Mouse (Mus musculus): ENCODE data around the gene Boll. TPM values are rescaled to one million over a fixed set of nuclear protein-coding genes. Genes with fewer than 3 reads are reported as not detected.

Gene Boll
- polyA plus RNA-seq, 1 experiment from 2014 or later = 0.37 TPM

- no peak overlapping the region for H3K4me3 ChIP-seq (ENCODE audit: low read depth, low read length)
- 69% methylated on average over 4 of the region's 4 CpGs for WGBS
- no peak overlapping the region for H3K9ac ChIP-seq (ENCODE audit: low read depth, low read length)
- no peak overlapping the region for H3K4me2 ChIP-seq
- H3K9me3 ChIP-seq (ENCODE audit: control insufficient read depth, low read length) = no peaks in the 10 kb centered on the region
- H3K36me3 ChIP-seq (ENCODE audit: control insufficient read depth, insufficient read depth, low read length) = no peaks in the 10 kb centered on the region
- DNase-seq (ENCODE audit: low spot score) (no peak), ATAC-seq (replicated peaks; ENCODE audit: low FRiP score) (no peak)
- no peak overlapping the region for H3K27ac ChIP-seq (ENCODE audit: low read depth, low read length)
- no peaks in the 10 kb centered on the region for H3K4me1 ChIP-seq (replicated peaks; ENCODE audit: control insufficient read depth, insufficient read depth, low read length)
- H3K27me3 ChIP-seq (replicated peaks; ENCODE audit: control insufficient read depth, insufficient read depth, low read length) = peaks cover 10% of the 10 kb centered on the region
These were observed 141.9 kb downstream of the Boll start for GRCm38 (mm10) chr1:55221352-55221751.

DNA sequence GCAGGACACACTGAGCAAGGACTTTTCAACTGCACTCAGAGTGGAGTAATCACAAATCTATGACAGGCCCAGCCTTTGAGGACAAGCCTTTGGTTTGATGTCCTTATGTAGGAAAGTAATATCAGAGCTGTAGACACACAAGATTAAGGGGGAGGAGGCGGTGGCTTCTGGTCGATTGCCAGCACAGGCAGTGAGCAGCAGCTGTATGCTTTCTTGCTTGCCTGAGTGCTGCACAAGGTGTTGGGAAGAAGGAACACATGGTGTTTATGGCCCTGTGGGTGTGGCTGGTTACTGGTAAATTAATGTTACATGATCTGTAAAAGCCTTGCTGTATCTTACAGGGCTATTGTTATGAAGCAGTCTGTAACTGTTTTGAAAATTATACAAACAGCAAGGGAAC is 146.1 kb downstream of the Boll start:
- Histone ChIP-seq H3K9me3 (ENCODE audit: control insufficient read depth, low read length) (no peaks in the 10 kb centered on the region), H3K4me1 (replicated peaks; ENCODE audit: control insufficient read depth, insufficient read depth, low read length) (no peaks in the 10 kb centered on the region), H3K27me3 (replicated peaks; ENCODE audit: control insufficient read depth, insufficient read depth, low read length) (no peaks in the 10 kb centered on the region), H3K36me3 (ENCODE audit: control insufficient read depth, insufficient read depth, low read length) (no peaks in the 10 kb centered on the region), H3K4me3 (ENCODE audit: low read depth, low read length) (no peak overlapping the region), H3K27ac (ENCODE audit: low read depth, low read length) (no peak overlapping the region), H3K4me2 (no peak overlapping the region), H3K9ac (ENCODE audit: low read depth, low read length) (no peak overlapping the region)
- ATAC-seq (replicated peaks; ENCODE audit: low FRiP score) = no peak
- 74% methylated on average over 2 of the region's 2 CpGs for WGBS
- DNase-seq (ENCODE audit: low spot score) = no peak

DNA sequence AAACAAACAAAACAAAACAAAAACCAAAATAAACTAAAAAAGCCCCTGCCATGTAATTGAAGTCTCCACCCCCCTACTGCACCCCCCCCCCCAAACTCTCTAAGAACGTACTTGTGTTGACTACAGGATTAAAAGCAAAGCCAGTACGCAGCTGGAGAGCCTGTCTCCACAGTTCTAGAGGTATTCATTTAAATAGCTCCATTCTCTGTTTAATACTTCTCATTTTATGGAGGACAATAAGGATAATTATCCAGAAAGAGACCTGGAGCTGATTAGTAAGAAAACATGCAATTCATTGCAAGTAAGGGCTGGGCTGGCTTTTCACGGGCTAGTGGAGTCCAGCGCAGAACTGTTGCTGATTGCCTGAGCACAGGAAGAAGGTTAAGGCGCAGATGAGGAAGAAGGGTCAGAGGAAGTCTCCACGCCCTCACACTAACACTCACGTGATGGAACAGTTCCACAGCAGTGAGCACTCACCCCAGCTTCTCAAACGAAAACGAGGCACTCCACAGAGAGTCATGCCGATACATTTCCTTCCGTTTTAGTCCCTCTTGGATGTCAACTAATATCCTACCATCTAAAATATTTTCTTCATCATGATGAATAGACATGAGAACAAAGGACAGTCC is 148.0 kb downstream of the Boll start:
- no peak overlapping the region for H3K27ac ChIP-seq (ENCODE audit: low read depth, low read length)
- no peak for ATAC-seq (replicated peaks; ENCODE audit: low FRiP score)
- 58% methylated on average over 11 of the region's 11 CpGs for WGBS
- H3K4me3 ChIP-seq (ENCODE audit: low read depth, low read length) = no peak overlapping the region
- H3K36me3 ChIP-seq (ENCODE audit: control insufficient read depth, insufficient read depth, low read length) = no peaks in the 10 kb centered on the region
- H3K27me3 ChIP-seq (replicated peaks; ENCODE audit: control insufficient read depth, insufficient read depth, low read length) = no peaks in the 10 kb centered on the region
- no peak overlapping the region for H3K4me2 ChIP-seq
- H3K9ac ChIP-seq (ENCODE audit: low read depth, low read length) = no peak overlapping the region
- no peak for DNase-seq (ENCODE audit: low spot score)
- H3K9me3 ChIP-seq (ENCODE audit: control insufficient read depth, low read length) = no peaks in the 10 kb centered on the region
- H3K4me1 ChIP-seq (replicated peaks; ENCODE audit: control insufficient read depth, insufficient read depth, low read length) = peaks cover 3% of the 10 kb centered on the region

- Histone ChIP-seq H3K4me1 (replicated peaks; ENCODE audit: control insufficient read depth, insufficient read depth, low read length) (peaks cover 5% of the 10 kb centered on the region), H3K9me3 (ENCODE audit: control insufficient read depth, low read length) (no peaks in the 10 kb centered on the region), H3K27me3 (replicated peaks; ENCODE audit: control insufficient read depth, insufficient read depth, low read length) (no peaks in the 10 kb centered on the region), H3K36me3 (ENCODE audit: control insufficient read depth, insufficient read depth, low read length) (no peaks in the 10 kb centered on the region), H3K9ac (ENCODE audit: low read depth, low read length) (no peak overlapping the region), H3K27ac (ENCODE audit: low read depth, low read length) (no peak overlapping the region), H3K4me2 (no peak overlapping the region), H3K4me3 (ENCODE audit: low read depth, low read length) (no peak overlapping the region)
- ATAC-seq (replicated peaks; ENCODE audit: low FRiP score) = no peak
- no peak for DNase-seq (ENCODE audit: low spot score)
- 79% methylated on average over 6 of the region's 6 CpGs for WGBS
These were observed 149.3 kb downstream of the Boll start for GRCm38 (mm10) chr1:55213936-55214335.

- Histone ChIP-seq H3K27ac (ENCODE audit: low read depth, low read length) (no peak overlapping the region), H3K4me1 (replicated peaks; ENCODE audit: control insufficient read depth, insufficient read depth, low read length) (peaks cover 5% of the 10 kb centered on the region), H3K4me2 (no peak overlapping the region), H3K9ac (ENCODE audit: low read depth, low read length) (no peak overlapping the region), H3K27me3 (replicated peaks; ENCODE audit: control insufficient read depth, insufficient read depth, low read length) (no peaks in the 10 kb centered on the region), H3K36me3 (ENCODE audit: control insufficient read depth, insufficient read depth, low read length) (no peaks in the 10 kb centered on the region), H3K9me3 (ENCODE audit: control insufficient read depth, low read length) (no peaks in the 10 kb centered on the region), H3K4me3 (ENCODE audit: low read depth, low read length) (no peak overlapping the region)
- WGBS = 51% methylated on average over 6 of the region's 6 CpGs
- DNase-seq (ENCODE audit: low spot score) = no peak
- ATAC-seq (replicated peaks; ENCODE audit: low FRiP score) = no peak
These were observed 149.8 kb downstream of the Boll start for GRCm38 (mm10) chr1:55213475-55213874.

DNA sequence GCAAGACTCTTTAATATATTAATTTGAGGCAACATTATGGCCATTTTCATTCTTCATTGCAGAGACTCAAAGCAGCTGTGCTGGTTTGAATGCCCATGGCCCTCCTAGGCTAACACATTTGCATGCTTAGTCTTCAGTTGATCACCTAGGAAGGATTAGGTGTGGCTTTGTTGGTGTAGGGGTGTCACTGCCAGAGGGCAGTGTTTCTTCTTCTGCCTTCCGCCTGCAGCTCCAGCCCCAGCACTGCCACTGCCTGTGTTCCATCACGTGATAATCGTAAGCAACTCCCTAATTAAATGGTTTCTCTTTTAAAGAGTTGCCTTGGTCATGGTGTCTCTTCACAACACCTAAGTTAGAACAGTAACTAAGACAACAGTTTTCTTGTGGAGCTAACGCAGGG is 150.5 kb downstream of the Boll start:
- Histone ChIP-seq H3K27ac (ENCODE audit: low read depth, low read length) (no peak overlapping the region), H3K4me2 (no peak overlapping the region), H3K9ac (ENCODE audit: low read depth, low read length) (no peak overlapping the region), H3K4me3 (ENCODE audit: low read depth, low read length) (no peak overlapping the region), H3K4me1 (replicated peaks; ENCODE audit: control insufficient read depth, insufficient read depth, low read length) (peaks cover 5% of the 10 kb centered on the region), H3K27me3 (replicated peaks; ENCODE audit: control insufficient read depth, insufficient read depth, low read length) (no peaks in the 10 kb centered on the region), H3K36me3 (ENCODE audit: control insufficient read depth, insufficient read depth, low read length) (no peaks in the 10 kb centered on the region), H3K9me3 (ENCODE audit: control insufficient read depth, low read length) (no peaks in the 10 kb centered on the region)
- ATAC-seq (replicated peaks; ENCODE audit: low FRiP score) (no peak), DNase-seq (ENCODE audit: low spot score) (no peak)
- WGBS = 74% methylated on average over 4 of the region's 4 CpGs

DNA sequence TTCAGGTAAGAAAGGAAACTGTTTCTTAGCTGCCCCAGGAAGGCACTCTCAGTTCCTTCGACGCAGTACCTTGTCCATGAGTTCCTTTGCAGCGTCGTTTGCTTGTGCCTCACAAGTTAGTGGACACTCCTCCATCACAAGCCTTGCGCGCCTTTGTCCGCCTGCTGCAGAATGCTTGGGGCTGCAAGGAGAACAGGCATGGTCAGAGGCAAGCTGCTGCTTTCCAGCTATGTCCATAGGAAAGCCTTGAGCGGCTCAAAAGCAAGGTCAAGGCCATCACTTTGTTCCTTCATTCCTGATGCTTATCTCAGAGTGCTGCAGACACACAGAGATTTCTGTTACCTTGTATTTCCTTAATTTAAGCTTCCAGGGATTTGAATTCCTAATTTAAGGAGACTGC is 152.2 kb downstream of the Boll start:
- H3K27me3 ChIP-seq (replicated peaks; ENCODE audit: control insufficient read depth, insufficient read depth, low read length) = no peaks in the 10 kb centered on the region
- WGBS = 81% methylated on average over 8 of the region's 8 CpGs
- ATAC-seq (replicated peaks; ENCODE audit: low FRiP score) (no peak), DNase-seq (ENCODE audit: low spot score) (no peak)
- H3K4me2 ChIP-seq = no peak overlapping the region
- no peaks in the 10 kb centered on the region for H3K36me3 ChIP-seq (ENCODE audit: control insufficient read depth, insufficient read depth, low read length)
- no peaks in the 10 kb centered on the region for H3K9me3 ChIP-seq (ENCODE audit: control insufficient read depth, low read length)
- no peak overlapping the region for H3K9ac ChIP-seq (ENCODE audit: low read depth, low read length)
- H3K4me1 ChIP-seq (replicated peaks; ENCODE audit: control insufficient read depth, insufficient read depth, low read length) = peaks cover 5% of the 10 kb centered on the region
- no peak overlapping the region for H3K27ac ChIP-seq (ENCODE audit: low read depth, low read length)
- no peak overlapping the region for H3K4me3 ChIP-seq (ENCODE audit: low read depth, low read length)

DNA sequence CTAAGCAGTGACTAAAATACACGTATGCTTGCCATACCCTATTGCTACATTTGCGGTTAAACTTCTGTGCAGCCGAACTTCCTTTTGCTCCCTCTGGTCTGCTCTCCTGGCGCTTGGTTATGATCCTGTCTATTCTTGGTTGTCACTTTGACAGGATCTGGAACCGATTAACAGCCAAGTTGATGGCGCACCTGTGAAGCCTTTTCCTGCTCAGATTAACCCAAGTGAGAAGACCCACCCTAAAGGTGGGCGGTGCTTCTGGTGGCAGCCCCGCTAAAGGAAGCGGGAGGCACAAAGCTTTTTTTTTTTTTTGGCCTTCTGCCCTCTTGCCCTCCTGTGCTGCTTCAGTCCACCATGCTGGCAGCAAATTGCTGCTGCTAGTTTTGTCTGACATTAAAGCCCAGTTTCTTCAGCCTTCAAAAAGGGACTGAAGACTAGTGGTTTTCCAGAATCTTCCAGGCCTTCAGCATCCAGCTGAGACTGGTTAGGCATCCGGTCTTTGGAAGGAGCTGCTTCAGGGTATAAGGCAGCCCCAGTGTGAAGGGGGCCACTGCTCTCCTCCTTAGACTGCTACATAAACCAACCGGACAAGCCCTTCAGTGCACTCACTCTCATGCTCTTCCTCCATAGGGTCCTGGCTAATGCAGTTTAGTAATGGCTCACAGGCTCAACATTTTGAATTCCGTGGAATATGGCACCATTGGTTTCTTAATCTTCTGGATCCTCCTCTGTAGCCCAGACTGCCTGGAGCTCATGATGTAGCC is 152.9 kb downstream of the Boll start:
- Histone ChIP-seq H3K36me3 (ENCODE audit: control insufficient read depth, insufficient read depth, low read length) (no peaks in the 10 kb centered on the region), H3K9ac (ENCODE audit: low read depth, low read length) (no peak overlapping the region), H3K4me1 (replicated peaks; ENCODE audit: control insufficient read depth, insufficient read depth, low read length) (peaks cover 5% of the 10 kb centered on the region), H3K27me3 (replicated peaks; ENCODE audit: control insufficient read depth, insufficient read depth, low read length) (no peaks in the 10 kb centered on the region), H3K4me3 (ENCODE audit: low read depth, low read length) (no peak overlapping the region), H3K9me3 (ENCODE audit: control insufficient read depth, low read length) (no peaks in the 10 kb centered on the region), H3K4me2 (peak overlapping the region; percentile 44), H3K27ac (ENCODE audit: low read depth, low read length) (no peak overlapping the region)
- WGBS = 39% methylated on average over 12 of the region's 12 CpGs
- DNase-seq (ENCODE audit: low spot score) (no peak), ATAC-seq (replicated peaks; ENCODE audit: low FRiP score) (0 out of 2 replicates have a peak, but pooled peaks have one; percentile 29)

All from liver, embryonic 11.5 days (tissue).